Mouse (Mus musculus) left cerebral cortex, postnatal 36 days (tissue): Measurements from ENCODE around the gene Olfr787. TPM values are rescaled to one million over a fixed set of nuclear protein-coding genes. Genes with fewer than 3 reads are reported as not detected.
A peak's percentile ranks its signal among the peaks of the same experiment; 100 is the strongest.

Experiments used
- DNase-seq, 2 experiments: peaks; one replicate each; pipeline ENCODE4 v3.0.0; 2021 to 2022; ENCODE audit warnings: low spot score in 2 of 2, mixed read lengths in 1 of 2
- intact Hi-C: fragments of 180-260 bp; cut with DNase I; formaldehyde crosslinking; loops from one replicate; pipeline ENCODE4 v1.15.1; 2025
- total RNA-seq, 2 experiments: library from RNA; stranded (reverse); gene quantifications; 2 replicates each; pipeline ENCODE4 v1.2.3; 2021

Gene Olfr787
- total RNA-seq, result not detected

DNA sequence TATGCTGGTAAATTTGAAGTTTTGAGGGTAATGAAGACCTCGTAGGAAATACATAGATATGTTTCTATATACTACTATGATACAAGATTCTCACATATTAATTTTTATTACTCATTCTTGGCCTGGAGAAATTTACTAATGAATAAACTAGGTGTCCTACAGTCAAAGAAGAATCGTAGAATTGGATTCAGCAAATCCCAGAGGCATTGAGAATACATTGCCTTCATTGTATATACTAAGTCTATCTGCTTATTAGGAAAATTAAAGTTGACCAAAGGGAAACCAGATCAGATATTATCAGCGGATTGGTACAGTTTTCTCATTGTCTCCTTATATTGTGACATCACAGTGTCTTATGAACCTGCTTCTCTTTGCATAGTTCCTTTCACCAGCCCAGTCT, at the start of gene Olfr787:
Gene Olfr787, plus strand, starts transcription at position 301 of the 400 bp plus-strand sequence.
- intact Hi-C loops, result no loop called here
- DNase-seq, result no peak

- DNase-seq, result no peak
- intact Hi-C loops, result no loop called here
Observed at GRCm38 (mm10) chr10:129427006-129427405, 34.7 kb upstream of the Olfr787 start, which contains the start of gene Olfr786. Gene Olfr786 (plus strand): TSS chr10:129427306.

- intact Hi-C loops, result no loop called here
- no peak for DNase-seq
Observed at GRCm38 (mm10) chr10:129470698-129471097, 9.0 kb downstream of the Olfr787 start, which contains the start of gene Olfr788. Gene Olfr788 (plus strand): TSS chr10:129470998.

GRCm38 (mm10) chr10:129473256-129473655, 11.6 kb downstream of the Olfr787 start:
- intact Hi-C loops, result no loop called here
- DNase-seq, result no peak

GRCm38 (mm10) chr10:129473723-129474122, 12.1 kb downstream of the Olfr787 start:
- no peak for DNase-seq
- intact Hi-C loops, result no loop called here

DNA sequence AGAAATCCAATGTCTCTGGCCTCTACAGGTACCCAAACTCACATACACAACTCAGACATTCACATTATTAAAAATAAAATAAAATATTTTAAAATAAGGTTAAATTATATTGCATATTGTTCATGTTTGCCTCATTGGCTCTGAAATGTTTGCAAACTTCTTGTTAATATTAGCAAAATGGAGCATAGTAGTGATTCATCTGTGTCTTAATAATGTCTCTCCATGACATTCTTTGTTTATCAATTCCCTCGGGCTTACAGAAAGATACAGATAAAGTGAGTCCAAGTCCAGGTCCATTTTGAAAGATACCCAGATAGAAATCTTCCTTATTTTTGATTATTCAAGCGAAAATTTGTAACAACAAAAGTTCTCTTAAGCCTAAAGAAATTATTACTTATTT, 22.8 kb downstream of the Olfr787 start, which contains the start of gene Olfr789:
Gene Olfr789, plus strand, starts transcription at position 301 of the 400 bp plus-strand sequence.
- DNase-seq, result no peak
- intact Hi-C loops, result no loop called here

DNA sequence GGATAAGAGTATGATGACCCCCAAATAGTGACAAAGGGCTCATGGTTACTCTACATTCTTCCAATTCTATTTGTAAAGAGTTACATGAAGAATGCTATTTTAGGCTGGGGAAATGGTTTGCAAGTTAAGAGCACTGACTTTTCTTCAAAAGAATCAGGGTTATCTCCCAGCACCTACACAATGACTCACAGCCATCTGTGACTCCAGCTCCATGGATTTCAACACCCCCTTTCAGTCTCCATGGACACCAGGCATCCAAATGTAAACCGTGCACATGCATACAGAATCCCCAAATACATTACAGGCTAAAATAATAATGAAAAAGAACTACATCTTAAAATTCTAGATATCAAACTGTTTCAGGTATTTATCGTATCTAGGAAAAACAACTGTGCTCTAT, 28.4 kb downstream of the Olfr787 start:
- peak; percentile 7 to 9 for DNase-seq
- intact Hi-C loops, result no loop called here

DNA sequence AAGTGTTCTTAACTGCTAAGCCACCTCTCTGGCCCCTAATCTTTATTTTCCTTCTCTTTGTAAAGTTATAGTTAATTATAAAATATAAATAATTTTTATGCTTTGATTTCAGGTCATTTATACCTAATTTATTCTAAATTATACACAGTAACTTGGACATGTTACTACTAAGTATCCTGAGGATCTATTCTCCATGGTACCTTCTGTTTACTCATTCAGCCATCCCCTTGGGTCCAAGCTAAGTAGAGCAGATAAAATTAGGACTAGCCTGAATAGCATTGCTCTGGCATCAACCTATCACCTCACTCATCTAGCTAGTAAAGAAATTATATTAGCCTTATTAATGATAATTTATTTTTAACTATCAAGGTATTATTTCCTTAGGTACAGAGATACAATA, 36.5 kb downstream of the Olfr787 start, which contains the start of gene Olfr790:
Gene Olfr790, plus strand, starts transcription at position 301 of the 400 bp plus-strand sequence.
- no peak for DNase-seq
- intact Hi-C loops, result no loop called here

Other genes with a start within 250 kb of the Olfr787 start
- gene Olfr774, start 225.7 kb upstream of the Olfr787 start, total RNA-seq, result not detected
- not detected for gene Olfr775, start 213.4 kb upstream of the Olfr787 start, total RNA-seq
- gene Olfr776, start 202.7 kb upstream of the Olfr787 start, total RNA-seq, result not detected
- not detected for gene Olfr777, start 190.4 kb upstream of the Olfr787 start, total RNA-seq
- gene Olfr780, start 143.7 kb upstream of the Olfr787 start, total RNA-seq, result not detected
- gene Olfr781, start 133.0 kb upstream of the Olfr787 start, total RNA-seq, result not detected
- gene Olfr782, start 113.0 kb upstream of the Olfr787 start, total RNA-seq, result not detected
- under 1 TPM; 0.12 to 0.20 TPM for gene Olfr784, start 77.8 kb upstream of the Olfr787 start, total RNA-seq
- gene Olfr785, start 56.4 kb upstream of the Olfr787 start, total RNA-seq, result not detected
- gene Olfr786, start 34.6 kb upstream of the Olfr787 start, total RNA-seq, result not detected
- gene Olfr788, start 9.1 kb downstream of the Olfr787 start, total RNA-seq, result not detected
- not detected for gene Olfr789, start 22.9 kb downstream of the Olfr787 start, total RNA-seq
- gene Olfr790, start 36.6 kb downstream of the Olfr787 start, total RNA-seq, result not detected
- not detected for gene Olfr791, start 59.9 kb downstream of the Olfr787 start, total RNA-seq
- not detected for gene Olfr792, start 77.3 kb downstream of the Olfr787 start, total RNA-seq
- gene Olfr794, start 105.8 kb downstream of the Olfr787 start, total RNA-seq, result not detected
- not detected for gene Olfr796, start 150.7 kb downstream of the Olfr787 start, total RNA-seq
- gene Olfr798, start 166.1 kb downstream of the Olfr787 start, total RNA-seq, result not detected
- not detected for gene Olfr799, start 175.6 kb downstream of the Olfr787 start, total RNA-seq
- gene Olfr800, start 195.8 kb downstream of the Olfr787 start, total RNA-seq, result not detected
- not detected for gene Olfr801, start 212.0 kb downstream of the Olfr787 start, total RNA-seq
- under 1 TPM; 0.07 to 0.15 TPM for gene Olfr802, start 226.3 kb downstream of the Olfr787 start, total RNA-seq
- gene Olfr803, start 232.4 kb downstream of the Olfr787 start, total RNA-seq, result not detected
- gene Olfr804, start 241.3 kb downstream of the Olfr787 start, total RNA-seq, result not detected